Mouse (Mus musculus) embryo, embryonic 10 days (tissue): ENCODE measurements around the gene Rfc2.

Experiments used
- DNase-seq: peaks from one replicate; pipeline ENCODE4 v3.0.0-alpha.2; 2015; ENCODE audit warnings: low spot score

Rfc2 gene

DNA sequence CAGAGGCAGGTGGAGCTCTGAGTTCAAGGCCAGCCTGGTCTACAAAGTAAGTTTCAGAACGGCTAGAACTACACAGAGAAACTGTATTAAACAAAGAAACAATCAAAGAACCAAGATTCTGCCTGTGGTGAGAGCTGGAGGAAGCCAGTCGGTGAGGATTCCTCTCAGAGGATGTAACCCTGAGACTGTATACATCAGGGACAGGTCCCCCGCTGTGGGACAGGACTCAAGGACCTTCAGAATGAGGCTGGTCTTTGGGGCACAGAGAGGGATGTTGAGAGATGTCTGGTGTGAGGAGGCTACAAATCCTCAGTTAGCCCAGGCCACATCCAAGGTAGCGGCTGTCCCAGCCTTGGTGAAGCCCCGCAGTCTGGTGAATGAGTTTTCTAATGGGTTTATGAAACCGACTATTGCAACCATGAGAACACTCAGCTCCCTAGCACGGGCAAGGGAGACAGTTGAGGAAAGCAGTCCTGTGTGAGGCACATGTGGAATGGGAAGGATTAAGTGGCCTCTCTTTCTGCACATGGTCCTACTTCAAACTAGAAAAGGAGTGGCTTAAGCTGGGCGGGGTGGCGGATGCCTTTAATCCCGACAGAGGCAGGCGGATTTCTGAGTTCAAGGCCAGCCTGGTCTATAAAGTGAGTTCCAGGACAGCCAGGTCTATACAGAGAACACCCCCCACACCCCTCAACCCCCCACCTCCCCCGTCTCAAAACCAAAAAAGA lies 28.9 kb downstream of the Rfc2 start:
- no peak for DNase-seq

DNA sequence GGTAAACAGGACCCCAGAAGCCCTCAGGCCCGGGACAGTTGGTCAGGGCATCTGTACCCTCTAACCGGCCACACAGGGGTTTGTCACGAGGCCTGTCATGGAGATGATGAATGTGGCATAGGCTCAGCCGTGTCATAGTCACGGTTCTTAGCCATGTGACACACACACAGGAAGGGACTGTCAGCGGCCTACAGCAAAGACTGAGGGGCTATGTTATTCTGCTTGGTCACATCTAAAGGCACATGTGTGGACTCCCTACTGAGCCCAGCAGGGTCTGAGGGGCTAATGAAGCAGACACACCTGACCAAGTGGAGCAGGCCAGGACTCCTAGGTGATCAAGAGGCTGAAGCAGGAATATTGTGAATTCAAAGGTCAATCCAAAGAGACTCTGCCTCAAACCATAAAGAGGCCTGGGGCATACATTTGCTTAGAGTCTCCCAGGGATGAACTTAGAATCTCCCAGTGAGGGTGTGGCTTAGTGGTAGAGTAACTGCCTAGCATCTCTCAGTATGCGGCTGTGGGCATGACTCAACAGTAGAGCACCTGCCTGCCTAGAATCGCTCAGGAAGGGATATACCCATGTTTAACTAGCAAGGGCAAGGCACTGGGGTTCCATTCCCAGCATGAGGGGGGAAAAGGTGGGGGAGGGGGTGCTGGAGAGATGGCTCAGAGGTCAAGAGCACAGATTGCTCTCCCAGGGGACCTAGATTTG lies 30.8 kb downstream of the Rfc2 start:
- DNase-seq = no peak

DNA sequence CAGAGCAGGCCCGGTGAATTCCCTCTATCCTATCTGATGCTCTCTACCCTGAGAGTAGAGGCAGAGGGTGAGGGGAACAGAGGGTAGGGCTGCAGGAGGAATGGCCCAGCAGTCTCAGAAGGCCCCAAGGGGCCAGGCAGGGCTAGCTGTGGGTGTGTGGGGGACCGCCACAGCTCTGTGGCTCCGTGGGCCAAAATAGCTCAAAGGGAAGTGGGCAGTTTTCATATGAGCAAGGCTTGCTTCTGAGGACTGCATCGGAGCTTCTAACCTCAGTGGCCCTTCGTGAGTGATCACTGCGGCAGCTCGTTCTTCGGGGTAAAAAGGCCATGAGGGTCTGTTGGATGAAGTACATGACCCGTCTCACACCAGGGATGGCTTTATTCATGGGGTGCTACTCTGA lies 32.6 kb downstream of the Rfc2 start:
- DNase-seq = no peak

DNA sequence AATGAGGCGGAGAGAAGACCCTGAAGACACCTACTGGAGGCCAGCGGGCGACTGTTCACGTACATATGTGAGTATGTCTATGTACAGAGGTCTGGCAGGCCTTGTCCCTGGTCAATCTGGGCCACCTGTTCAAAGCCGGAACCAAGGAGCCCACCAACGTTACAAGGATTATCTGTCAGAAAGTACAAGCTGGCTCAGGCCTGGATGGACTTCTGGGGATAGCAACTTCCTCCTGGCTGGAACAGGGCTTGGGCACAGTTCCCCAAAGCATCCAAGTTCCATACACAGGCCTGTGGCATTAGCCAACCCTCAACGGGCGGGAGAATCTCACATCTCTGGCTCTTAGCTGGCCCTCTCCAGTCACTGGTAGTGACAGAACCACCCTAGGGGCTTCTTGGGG lies 33.1 kb downstream of the Rfc2 start:
- DNase-seq = no peak

DNA sequence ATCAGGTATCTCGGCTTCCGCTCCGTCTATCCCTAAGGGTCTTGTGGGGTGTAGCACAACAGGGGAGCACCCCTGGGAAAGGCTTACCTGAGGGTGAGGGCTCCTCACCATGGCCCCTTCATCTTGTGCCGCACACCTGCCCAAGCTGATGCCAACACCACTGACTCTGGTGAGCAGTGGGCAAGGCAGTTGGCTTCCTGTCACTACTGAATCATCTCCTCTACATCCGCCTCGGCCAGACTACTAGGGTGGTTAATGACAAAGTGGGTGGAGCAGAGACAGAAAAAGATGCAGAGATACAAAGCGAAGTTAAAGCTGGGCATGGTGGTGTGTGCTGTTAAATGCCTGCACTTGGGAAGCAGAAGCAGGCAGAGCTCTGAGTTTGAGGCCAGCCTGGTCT lies 33.6 kb downstream of the Rfc2 start, which contains the start of gene Lat2:
Lat2 (minus strand) TSS at position 224 of the 400 bp plus-strand sequence.
- DNase-seq = no peak

DNA sequence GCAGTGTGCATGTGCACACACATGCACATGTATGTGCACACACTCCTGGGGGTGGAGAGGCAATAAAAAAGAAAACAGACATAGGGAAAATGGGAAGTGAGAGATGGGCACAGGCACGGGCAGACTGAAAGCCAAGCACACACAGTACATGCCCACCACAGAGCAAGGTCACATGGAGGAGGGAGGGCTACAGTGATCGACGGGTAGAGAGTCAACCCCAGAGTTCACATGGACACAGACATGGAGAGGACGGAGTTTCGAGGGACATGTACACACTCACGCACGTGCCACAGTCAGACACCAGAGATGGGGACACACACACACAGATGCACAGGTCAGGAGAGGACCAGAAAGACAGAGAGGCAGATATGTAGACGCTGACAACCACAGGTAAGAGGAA lies 34.2 kb downstream of the Rfc2 start:
- no peak for DNase-seq

DNA sequence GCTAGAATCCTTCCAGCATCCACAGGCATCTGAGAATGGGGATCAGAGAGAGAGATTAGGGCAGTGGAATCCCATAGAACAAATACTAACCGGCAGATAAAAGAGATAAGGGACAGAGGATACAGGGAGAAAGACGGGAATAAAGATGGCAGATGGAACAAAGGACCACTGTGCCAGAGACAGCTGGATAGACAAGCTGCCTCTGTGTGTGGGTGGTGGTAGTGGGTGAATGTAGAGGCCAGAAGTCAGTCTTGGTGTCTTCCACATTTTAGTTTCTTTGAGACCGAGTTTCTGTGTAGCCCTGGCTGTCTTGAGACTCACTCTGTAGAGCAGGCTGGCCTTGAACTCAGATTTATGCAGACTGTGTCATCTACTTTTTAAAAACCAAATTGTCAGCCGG lies 34.6 kb downstream of the Rfc2 start:
- DNase-seq = no peak

DNA sequence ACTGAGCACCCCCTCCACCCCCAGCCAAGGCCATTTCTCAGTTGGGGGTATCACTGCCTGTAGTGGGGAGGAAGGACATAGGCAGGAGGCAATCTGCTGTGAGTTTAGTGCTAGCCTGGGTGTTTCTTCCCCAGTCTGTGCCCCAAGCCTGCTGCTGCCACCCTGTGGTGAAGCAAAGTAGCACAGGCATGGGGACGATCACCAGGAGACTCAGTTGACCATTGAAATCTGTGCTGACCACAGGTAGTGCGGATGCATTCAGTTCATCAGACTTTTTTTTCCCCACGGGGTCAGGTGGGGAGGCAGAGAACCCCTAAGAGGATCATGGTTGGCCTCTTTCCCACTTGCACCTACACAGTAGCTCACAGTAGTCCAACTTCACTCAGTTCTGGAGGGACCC lies 35.9 kb downstream of the Rfc2 start:
- DNase-seq = peak; percentile 63

DNA sequence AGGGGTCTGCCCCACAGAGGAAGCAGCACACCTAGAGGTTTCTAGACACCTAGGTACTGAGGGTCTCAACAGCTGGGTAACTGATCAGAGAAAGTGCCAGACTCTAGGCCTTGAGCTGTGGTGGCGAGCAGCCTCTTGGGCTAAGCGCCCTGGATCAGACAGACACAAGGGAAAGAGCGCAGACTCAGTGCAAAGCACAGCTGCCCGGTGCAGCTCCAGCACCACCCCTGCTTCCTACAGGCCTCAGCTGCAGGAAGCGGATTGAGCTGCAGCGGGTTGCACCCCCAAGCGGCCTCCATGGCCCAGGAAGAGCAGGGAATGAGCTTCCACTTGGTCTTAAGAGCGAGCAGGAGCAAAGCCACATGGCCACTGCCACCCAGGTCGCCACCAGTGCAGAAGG lies 39.3 kb downstream of the Rfc2 start:
- no peak for DNase-seq

DNA sequence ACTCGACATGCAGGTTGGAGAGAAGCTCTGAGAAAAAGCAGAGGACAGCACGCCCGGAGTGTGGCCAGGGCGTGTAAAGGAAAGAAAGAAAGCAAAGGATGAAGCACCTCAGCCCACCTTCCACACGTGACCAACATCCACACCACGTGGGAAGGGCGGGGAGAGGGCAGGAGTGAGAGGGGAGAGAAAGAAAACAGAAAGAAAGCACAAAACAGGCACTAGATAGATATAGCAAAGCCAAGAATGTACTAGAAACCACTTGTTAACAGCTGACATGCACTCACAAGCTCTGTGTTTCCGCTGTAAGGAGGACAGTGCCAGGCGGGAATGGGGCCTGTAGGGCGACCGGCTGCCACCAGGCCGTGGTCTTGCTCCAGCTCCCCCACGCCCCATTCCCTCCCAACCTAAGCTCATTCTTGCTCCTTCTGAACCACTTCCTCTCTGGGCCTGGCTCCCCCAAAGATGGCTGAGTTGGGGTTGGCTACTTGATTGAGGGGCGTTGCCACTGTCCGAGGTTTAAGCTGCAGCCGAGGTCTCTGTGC lies 40.0 kb downstream of the Rfc2 start:
- no peak for DNase-seq

DNA sequence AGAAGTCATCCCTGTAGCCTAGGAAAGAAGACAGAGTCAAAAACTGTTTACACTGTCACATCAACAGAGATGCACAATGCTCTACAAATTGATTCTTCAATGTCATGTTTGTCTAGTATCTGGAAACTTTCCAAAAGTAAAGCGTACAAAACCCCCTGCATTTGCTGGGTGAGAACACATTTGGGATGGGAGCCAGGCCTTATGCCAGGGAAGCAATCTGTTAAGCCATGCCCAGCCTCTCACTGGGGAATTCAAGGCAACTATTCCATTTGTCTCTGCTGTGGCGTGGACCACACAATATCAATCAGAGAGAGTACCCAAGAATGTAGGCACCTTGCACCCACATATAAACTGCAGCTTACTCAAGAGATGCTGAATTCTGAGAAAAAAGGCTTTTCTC lies 40.9 kb downstream of the Rfc2 start:
- no peak for DNase-seq

DNA sequence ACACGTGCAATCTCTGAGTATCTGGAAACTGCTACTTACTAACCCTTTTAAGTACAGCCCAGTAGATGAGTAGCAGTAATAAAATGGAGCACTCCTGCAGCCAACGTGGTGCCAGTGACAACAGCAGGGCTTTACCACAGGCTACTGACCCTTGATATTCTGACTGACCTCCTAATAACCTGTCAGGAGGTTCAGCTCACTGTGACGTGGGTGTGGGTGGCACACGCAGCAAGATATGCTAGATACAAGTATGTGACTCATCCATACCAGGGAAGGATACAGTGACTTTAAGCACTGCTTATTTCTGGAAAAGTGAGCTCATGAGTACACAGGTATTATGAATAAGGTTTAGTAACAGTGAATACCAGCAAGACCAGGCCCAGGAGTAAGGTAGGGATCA lies 48.3 kb downstream of the Rfc2 start:
- DNase-seq = no peak

DNA sequence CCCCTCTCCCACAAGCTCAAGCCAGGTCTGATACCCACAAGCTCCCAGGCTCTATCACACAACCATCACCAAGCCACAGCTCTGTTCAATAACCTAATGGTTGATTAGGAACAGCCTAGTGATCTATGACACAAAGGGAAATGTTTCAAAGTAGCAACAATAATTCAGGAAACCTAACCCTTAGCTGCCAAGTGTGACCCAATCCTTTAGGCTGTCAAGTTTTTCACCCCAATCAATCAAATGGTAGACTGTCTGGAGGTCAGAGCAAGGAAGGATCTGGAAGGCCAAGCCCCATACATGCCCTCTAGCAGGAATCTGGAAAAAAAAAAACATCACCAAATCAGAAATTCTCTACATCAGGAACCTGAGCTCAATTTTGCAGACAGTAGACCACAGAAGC lies 49.7 kb downstream of the Rfc2 start:
- no peak for DNase-seq

DNA sequence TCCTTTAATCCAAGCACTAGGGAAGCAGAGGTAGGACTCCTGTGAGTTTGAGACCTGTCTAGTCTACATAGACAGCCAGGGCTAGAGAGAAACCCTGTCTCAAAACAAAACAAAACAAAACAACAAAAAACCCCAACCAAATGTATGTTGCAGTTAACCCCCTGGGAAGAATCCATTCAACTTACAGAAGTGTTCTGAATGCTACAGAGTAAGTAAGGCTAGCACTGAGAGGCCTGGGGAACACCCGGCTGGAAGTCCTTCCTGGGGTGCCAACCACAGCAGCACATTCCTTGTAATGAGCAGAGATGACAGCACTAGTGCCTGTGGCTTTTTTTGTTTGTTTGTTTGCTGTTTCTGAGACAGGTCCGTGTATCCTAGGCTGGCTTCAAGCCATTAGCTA lies 51.7 kb downstream of the Rfc2 start:
- DNase-seq = no peak

DNA sequence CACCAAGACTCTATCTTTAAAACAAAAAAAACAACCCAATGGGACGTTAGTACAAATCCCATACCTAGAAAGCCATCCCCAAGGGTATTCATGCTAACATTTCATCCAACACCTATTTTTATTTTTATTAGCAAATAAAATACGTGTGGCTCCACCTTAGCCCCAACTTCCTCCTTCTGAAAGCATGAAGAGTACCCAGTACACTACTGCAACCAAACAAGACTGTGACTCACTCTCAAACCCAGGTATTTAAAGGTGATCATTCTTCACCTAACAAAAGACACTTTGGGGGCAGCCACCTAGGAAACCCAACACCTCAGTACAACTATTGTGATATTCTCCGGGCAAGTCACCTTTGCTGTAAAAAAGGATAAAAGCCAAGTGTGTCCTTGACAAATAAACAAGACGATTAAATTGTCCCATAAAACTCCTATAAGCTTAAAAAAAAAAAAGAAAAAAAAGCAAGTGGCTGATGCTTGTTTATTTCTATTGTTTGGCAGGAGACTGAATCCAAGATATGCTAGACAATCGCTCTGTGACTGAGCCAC lies 56.7 kb downstream of the Rfc2 start:
- no peak for DNase-seq

DNA sequence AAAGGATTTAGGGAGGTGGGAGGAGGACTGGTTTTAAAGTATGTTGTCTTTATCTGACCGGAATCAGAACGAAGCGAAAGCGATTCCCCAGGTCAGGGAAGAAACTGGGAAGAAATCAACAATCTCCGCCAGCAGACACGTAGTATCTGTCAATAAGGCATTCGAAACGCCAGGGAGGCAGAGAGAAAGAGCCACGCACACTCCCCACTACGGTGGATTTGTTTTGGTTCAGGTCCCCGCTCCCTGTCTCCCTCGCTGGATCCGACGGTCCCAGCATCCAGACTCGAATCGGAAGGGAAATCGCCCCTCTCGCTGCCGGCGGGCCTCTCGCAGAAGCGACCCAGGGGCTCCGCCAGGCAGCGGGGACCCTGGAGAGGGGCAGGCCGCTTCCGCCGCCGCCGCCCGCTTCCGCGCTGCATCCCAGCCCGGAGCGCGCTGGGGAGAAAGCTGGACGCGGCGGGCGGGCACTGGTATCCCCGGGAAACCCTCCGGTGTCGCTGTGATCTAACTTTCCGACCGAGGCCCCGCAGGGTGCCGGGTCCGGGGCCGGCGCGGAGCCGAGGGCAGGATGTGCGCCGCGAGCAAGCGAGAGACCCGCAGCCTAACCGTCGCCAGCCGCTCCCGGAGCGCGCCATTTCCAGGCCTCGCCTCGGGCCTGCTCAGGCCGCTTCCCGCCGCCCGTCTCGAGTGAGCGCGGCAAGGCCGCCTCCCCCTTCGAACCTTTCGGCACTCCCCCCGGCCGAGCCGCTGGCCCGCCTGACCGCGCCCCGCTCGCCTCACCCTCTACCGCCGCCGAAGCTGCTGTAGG lies 57.5 kb downstream of the Rfc2 start:
- peak; percentile 23 for DNase-seq

DNA sequence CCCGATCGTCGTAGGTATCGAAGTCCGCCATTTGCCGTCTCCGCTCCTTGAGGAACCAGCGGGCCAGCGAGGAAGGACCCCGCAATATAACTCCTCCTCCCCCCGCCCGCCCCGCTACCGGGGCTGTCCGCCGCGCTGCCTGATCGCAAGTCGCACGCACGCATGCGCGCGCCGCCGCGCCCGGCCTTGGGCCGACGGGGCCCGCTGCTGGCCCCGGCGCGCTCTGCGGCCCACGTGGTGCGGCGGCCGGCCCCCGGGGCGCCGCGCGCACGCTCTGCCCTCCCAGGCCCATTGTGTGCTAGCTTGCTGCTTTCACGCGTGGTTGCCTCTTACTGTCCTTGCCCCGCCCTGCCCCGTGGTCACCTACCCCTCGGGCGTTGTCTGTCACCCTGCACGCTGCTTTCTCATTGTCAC lies 58.1 kb downstream of the Rfc2 start, which contains the start of gene Eif4h:
Eif4h (minus strand) TSS at position 222 of the 414 bp plus-strand sequence.
- DNase-seq = peak; percentile 96

DNA sequence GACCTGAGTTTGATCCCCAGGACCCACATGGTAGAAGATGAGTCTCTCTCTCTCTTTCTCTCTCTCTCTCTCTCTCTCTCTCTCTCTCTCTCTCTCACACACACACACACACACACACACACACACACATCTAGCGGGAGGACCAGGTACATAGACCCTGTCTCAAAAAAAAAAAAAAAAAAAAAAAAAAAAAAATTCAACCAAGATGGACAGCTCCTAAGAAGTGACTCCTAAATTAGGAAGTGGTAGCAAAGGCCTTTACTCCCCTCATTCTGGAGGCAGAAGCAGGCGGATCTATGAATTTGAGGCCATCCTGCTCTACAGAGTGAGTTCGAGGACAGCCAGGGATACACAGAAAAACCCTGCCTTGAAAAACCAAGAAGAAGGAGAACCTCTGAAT lies 59.2 kb downstream of the Rfc2 start:
- no peak for DNase-seq

DNA sequence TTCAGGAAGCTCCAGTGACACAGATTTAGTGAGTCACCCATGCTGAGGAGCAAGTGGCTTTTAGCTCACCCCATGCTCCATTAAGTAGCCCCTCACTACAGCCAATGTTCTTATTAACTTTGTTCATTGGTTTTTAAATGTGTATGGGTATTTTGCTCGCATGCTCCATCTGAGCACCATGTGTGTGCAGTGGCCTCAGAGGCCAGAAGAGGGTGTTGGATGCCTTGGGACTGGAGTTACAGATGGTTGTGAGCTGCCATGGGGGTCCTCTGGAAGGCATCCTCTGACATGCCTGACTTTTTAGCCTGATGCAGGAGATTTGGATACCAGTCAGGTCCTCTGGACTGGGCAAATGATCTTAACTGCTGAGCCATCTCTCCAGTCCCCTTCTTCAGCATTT lies 63.0 kb downstream of the Rfc2 start:
- DNase-seq = no peak

DNA sequence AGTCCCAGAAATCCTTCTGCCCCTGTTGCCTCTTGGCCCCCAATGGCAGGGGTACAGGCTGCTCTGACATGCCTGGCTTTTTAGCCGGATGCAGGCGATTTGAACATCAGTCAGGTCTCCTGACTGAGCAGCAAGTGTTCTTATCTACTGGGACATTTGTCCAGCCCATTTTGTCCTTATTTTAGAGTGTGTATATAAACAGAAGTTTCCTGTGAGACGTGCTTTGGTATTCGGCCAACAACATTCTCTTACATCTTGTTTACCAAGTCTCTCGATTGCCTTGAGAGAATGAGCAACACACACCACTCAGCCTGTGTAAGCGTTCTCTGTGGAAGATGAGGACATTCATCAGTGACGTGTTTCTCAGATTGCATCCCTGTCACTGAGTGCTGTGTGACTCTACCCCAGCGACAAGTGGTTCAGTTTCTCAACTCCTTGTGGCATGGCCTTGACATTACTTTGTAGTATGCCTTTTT lies 63.5 kb downstream of the Rfc2 start:
- DNase-seq = no peak

DNA sequence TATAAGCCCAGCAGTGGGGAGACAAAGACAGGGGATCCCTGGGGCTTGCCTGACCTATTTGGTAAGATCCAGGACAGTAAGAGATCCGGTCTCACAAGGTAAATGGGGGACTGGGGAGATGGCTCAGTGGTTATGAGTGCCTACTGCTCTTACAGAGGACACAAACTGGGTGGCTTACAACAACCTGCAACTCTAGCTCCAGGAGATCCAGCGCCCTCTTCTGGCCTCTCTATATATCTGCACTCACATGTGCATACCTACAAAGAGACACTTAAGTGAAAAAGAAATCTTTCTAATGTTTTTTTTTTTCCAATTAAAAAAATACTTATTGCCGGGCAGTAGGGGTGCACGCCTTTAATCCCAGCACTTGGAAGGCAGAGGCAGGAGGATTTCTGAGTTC lies 65.3 kb downstream of the Rfc2 start:
- no peak for DNase-seq

DNA sequence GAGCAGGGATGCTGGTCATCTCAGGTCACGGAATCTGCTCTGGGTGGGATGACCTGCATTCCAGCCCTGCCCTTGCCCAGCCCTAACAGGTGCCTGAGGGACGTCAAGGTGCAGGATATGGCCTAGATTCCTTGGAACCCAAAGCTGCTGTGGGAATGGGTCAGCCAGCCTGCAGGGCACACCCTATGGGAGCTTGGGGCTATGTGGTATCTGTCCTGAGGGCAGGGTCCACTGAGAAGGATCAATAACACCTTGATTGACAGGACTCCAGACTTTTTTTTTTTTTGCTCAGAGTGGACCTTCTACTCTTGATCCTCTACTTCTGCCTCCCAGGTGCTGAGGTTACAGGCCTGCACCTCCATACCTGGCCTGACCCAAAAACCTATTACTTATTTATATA lies 66.2 kb downstream of the Rfc2 start:
- no peak for DNase-seq
